Mouse (Mus musculus): ENCODE measurements around the gene 3110009E18Rik.

DNA sequence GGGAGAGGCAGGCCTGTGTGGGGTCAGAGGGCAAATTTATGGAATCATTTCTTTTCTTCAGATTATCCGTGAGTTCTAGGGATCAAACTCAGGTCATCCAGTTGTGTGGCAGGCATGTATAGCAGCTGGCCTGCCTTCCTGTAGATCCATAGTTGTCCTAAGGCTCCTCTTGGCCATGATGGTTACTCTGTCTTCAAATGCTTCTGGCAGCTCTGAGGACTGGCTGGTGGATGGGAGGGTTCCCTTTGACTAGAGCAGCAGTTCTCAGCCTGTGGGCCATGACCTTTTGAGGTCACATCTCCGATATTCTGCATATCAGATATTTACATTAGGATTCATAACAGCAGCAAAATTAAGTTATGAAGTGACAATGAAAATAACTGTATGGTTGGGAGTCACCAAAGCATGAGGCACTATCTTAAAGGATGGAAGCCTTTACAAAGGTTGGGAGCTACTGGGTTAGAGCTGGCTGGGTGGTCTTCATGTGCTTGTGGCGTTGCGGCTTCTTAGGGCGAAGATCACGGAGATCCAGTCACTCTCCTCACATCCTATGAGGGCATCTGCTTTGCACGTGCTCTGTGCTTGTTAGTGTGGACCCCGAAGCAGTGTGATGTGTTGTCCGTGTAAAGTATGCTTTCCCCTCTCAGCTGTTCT lies 37.6 kb downstream of the 3110009E18Rik start:
- TF ChIP-seq CTCF (IDR thresholded peaks at IDR 0.05) (no peak), EP300 (IDR thresholded peaks at IDR 0.05) (no peak)

Data from lung, postnatal 0 days (tissue).